In the genomic region with DNA sequence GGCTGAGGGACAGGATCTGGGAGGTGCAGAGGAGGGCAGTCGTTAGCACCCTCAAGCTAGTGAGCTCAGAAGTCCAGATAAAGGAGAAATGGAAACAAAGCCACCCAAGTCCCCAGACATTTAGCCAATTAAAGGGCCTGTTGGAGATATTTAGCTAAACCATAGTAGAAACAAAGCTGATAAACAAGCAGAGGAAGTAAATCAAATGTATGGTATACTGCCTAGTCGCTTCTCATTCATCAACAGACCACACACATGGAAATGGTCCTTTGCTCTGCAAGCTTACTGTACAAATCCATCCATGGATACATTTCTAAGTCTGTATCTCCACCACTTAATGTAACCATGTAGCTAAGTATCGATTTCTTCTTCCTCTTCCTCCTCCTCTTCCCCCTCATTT, we compare ENCODE assay signal across 16 mouse cellular contexts. TPM values are rescaled to one million over a fixed set of nuclear protein-coding genes. Genes with fewer than 3 reads are reported as not detected.
"Had no signal": no experiment of that assay in that cellular context is flagged by ENCODE, and none has a peak within 500 bp of the region (broad histone marks: within the 10 kb centered on the region; RNA-seq: fewer than 3 reads in every experiment).

No protein-coding gene starts in this region.

- H3K27ac ChIP-seq: hindbrain, postnatal 0 days; kidney, embryonic 15.5 days; limb, embryonic 10.5 days; liver, embryonic 15.5 days; macrophage; midbrain, embryonic 15.5 days; neural tube, embryonic 12.5 days had no signal

- DNase-seq: kidney, adult 11 months; kidney, postnatal 36 days; lung, postnatal 14 days; thymus, postnatal 4 days had no signal

- H3K4me2 ChIP-seq: kidney, embryonic 15.5 days; liver, embryonic 11.5 days; liver, embryonic 15.5 days; midbrain, embryonic 11.5 days; midbrain, embryonic 15.5 days; neural tube, embryonic 12.5 days had no signal

- H3K4me1 ChIP-seq: liver, embryonic 15.5 days; midbrain, embryonic 15.5 days; neural tube, embryonic 12.5 days had no signal

- ATAC-seq: hindbrain, postnatal 0 days; midbrain, embryonic 15.5 days had no signal

- H3K9me3 ChIP-seq: kidney, embryonic 15.5 days; limb, embryonic 10.5 days; liver, embryonic 15.5 days; megakaryocyte, embryonic 14.5 days; midbrain, embryonic 15.5 days; neural tube, embryonic 12.5 days had no signal

- H3K27me3 ChIP-seq: kidney, embryonic 15.5 days; liver, embryonic 15.5 days; midbrain, embryonic 15.5 days; neural tube, embryonic 12.5 days had no signal

- H3K36me3 ChIP-seq: kidney, embryonic 15.5 days; limb, embryonic 10.5 days; liver, embryonic 15.5 days; midbrain, embryonic 15.5 days; neural tube, embryonic 12.5 days had no signal

- H3K9ac ChIP-seq: kidney, embryonic 15.5 days; liver, embryonic 15.5 days; midbrain, embryonic 15.5 days; neural tube, embryonic 12.5 days had no signal

- H3K4me3 ChIP-seq: kidney, embryonic 15.5 days; limb, embryonic 10.5 days; liver, embryonic 15.5 days; megakaryocyte, embryonic 14.5 days; midbrain, embryonic 15.5 days; neural tube, embryonic 12.5 days had no signal

RNA-seq across cellular contexts. Expression of gene Col6a2, which starts 24.0 kb away (rescaled TPM):
- total RNA-seq: monocyte, adult 5-6 weeks; neutrophil, adult 5-6 weeks had no signal
